Mouse (Mus musculus) limb, embryonic 11.5 days (tissue): ENCODE data around the gene Gm17545. TPM values are rescaled to one million over a fixed set of nuclear protein-coding genes. Genes with fewer than 3 reads are reported as not detected.

Experiments
- ATAC-seq: fragments of 200-750 bp; cut with Nextera tagmentation; 2 replicates; pipeline ENCODE4 v1.8.0; 2017; ENCODE audit warnings: low read depth; ENCODE audit not compliant: insufficient number of reproducible peaks, low FRiP score, low TSS enrichment
- DNase-seq: peaks from one replicate; pipeline ENCODE4 v3.0.0-alpha.2; 2015; ENCODE audit warnings: low spot score
- H3K27ac ChIP-seq: fragments of 300-500 bp; sonication (generic); replicated peaks from 2 replicates; pipeline ENCODE4 v1.5.1; 2014; ENCODE audit warnings: low read depth, mild to moderate bottlenecking, low read length
- H3K27me3 ChIP-seq: fragments of 300-500 bp; sonication (generic); 2 replicates; pipeline ENCODE4 v1.6.1; 2014; ENCODE audit warnings: mild to moderate bottlenecking, low read length, mixed read lengths; ENCODE audit not compliant: control insufficient read depth, insufficient read depth
- H3K36me3 ChIP-seq: fragments of 300-500 bp; sonication (generic); 2 replicates; pipeline ENCODE4 v1.6.1; 2014; ENCODE audit warnings: mild to moderate bottlenecking, low read length, moderate library complexity, mixed read lengths; ENCODE audit not compliant: control insufficient read depth, insufficient read depth
- H3K4me1 ChIP-seq: fragments of 300-500 bp; sonication (generic); 2 replicates; pipeline ENCODE4 v1.6.1; 2014; ENCODE audit warnings: low read length, mixed read lengths; ENCODE audit not compliant: control insufficient read depth, insufficient read depth
- H3K4me2 ChIP-seq: fragments of 300-500 bp; sonication (generic); 2 replicates; pipeline ENCODE4 v1.6.1; 2014; ENCODE audit warnings: low read depth, mild to moderate bottlenecking, moderate library complexity; ENCODE audit not compliant: severe bottlenecking
- H3K4me3 ChIP-seq: fragments of 300-500 bp; sonication (generic); 2 replicates; pipeline ENCODE4 v1.5.1; 2014; ENCODE audit warnings: low read depth, low read length
- H3K9ac ChIP-seq: fragments of 300-500 bp; sonication (generic); 2 replicates; pipeline ENCODE4 v1.6.1; 2014; ENCODE audit warnings: mild to moderate bottlenecking, low read length
- H3K9me3 ChIP-seq: fragments of 300-500 bp; sonication (generic); 2 replicates; pipeline ENCODE4 v1.6.1; 2016; ENCODE audit warnings: low read length; ENCODE audit not compliant: control insufficient read depth
- WGBS: fragments of 180-500 bp; shearing (Covaris S2); extraction: QIAGEN DNeasy Blood & Tissue Kit; methylation state at CpG from one replicate; pipeline ENCODE4 v1.1.7; 2014; 5-methylcytosine and 5-hydroxymethylcytosine counted together
- polyA plus RNA-seq: library from polyadenylated mRNA; unstranded; fragments of >200 nt; fragmentation: Nextera tagmentation; extraction: Ambion mirVana; gene quantifications from 2 replicates; pipeline ENCODE4 v1.2.1, GENCODE M21; 2014

Gm17545 gene
- polyA plus RNA-seq, 1 experiment from 2014 or later, result not detected

GRCm38 (mm10) chr9:22505574-22505973 lies 51.5 kb downstream of the Gm17545 start:
- H3K27ac ChIP-seq, result no peak overlapping the region
- no peak overlapping the region for H3K9ac ChIP-seq
- H3K4me3 ChIP-seq, result no peak overlapping the region
- no peaks in the 10 kb centered on the region for H3K4me1 ChIP-seq
- ATAC-seq, result no peak
- no peaks in the 10 kb centered on the region for H3K9me3 ChIP-seq
- WGBS, result 54% methylated on average over 2 of the region's 2 CpGs
- DNase-seq, result no peak
- no peak overlapping the region for H3K4me2 ChIP-seq
- no peaks in the 10 kb centered on the region for H3K36me3 ChIP-seq
- no peaks in the 10 kb centered on the region for H3K27me3 ChIP-seq

Other genes starting within 250 kb of the Gm17545 start
- gene Zfp809, start 228.6 kb upstream of the Gm17545 start, polyA plus RNA-seq, result 10.3 and 15.2 TPM in 2 replicates
- 10.8 and 11.2 TPM in 2 replicates for gene Zfp599, start 194.4 kb upstream of the Gm17545 start, polyA plus RNA-seq
- 30.8 and 36.4 TPM in 2 replicates for gene Zfp810, start 146.6 kb upstream of the Gm17545 start, polyA plus RNA-seq
- gene Anln, start 65.1 kb upstream of the Gm17545 start, polyA plus RNA-seq, result 54.4 and 56.1 TPM in 2 replicates
- 6.9 and 8.8 TPM in 2 replicates for gene 9530077C05Rik, start 42.8 kb upstream of the Gm17545 start, polyA plus RNA-seq
- gene Rp9, start 15.5 kb downstream of the Gm17545 start, polyA plus RNA-seq, result 62.7 TPM in 2 replicates
- gene Bbs9, start 21.4 kb downstream of the Gm17545 start, polyA plus RNA-seq, result 15.5 and 15.9 TPM in 2 replicates